Mouse (Mus musculus) cerebellum, adult 8-10 months (tissue): ENCODE measurements at regions not wholly inside any gene's neighbourhood (a gene's known extent, or its start where the extent isn't known, plus 50 kb on each side); places are given as distances from the start of the nearest gene placed in this dataset.

Experiments used
- DNase-seq: peaks from one replicate; pipeline ENCODE4 v3.0.0; 2022

GRCm38 (mm10) chr3:103464729-103465128, 110.3 kb upstream of the Syt6 start:
- no peak for DNase-seq

GRCm38 (mm10) chr3:103465132-103465690, 109.8 kb upstream of the Syt6 start:
- no peak for DNase-seq

GRCm38 (mm10) chr3:103465948-103466347, 109.1 kb upstream of the Syt6 start:
- no peak for DNase-seq

- DNase-seq, result no peak
Measured at GRCm38 (mm10) chr3:103470586-103471400, 104.2 kb upstream of the Syt6 start.

GRCm38 (mm10) chr3:103472598-103472997, 102.4 kb upstream of the Syt6 start:
- DNase-seq, result no peak

- no peak for DNase-seq
Measured at GRCm38 (mm10) chr3:103473336-103473735, 101.7 kb upstream of the Syt6 start.

GRCm38 (mm10) chr3:103479845-103480543, 95.0 kb upstream of the Syt6 start:
- no peak for DNase-seq

GRCm38 (mm10) chr3:103480676-103481075, 94.4 kb upstream of the Syt6 start:
- DNase-seq, result no peak

- DNase-seq, result peak; percentile 87
Measured at GRCm38 (mm10) chr3:103483316-103483715, 91.7 kb upstream of the Syt6 start.

GRCm38 (mm10) chr3:103483762-103484161, 91.3 kb upstream of the Syt6 start:
- DNase-seq, result peak; percentile 48

- no peak for DNase-seq
Measured at GRCm38 (mm10) chr3:103489786-103490185, 85.2 kb upstream of the Syt6 start.

GRCm38 (mm10) chr3:103490966-103491365, 84.1 kb upstream of the Syt6 start:
- DNase-seq, result no peak

GRCm38 (mm10) chr3:103492211-103492610, 82.8 kb upstream of the Syt6 start:
- no peak for DNase-seq

GRCm38 (mm10) chr3:103493623-103494022, 81.4 kb upstream of the Syt6 start:
- no peak for DNase-seq

- no peak for DNase-seq
Measured at GRCm38 (mm10) chr3:103494043-103494442, 81.0 kb upstream of the Syt6 start.

- no peak for DNase-seq
Measured at GRCm38 (mm10) chr3:103496083-103496482, 78.9 kb upstream of the Syt6 start.

GRCm38 (mm10) chr3:103496683-103497082, 78.3 kb upstream of the Syt6 start:
- no peak for DNase-seq

- DNase-seq, result no peak
Measured at GRCm38 (mm10) chr3:103497696-103498095, 77.3 kb upstream of the Syt6 start.

- no peak for DNase-seq
Measured at GRCm38 (mm10) chr3:103498458-103498857, 76.6 kb upstream of the Syt6 start.

GRCm38 (mm10) chr3:103499801-103500200, 75.2 kb upstream of the Syt6 start:
- no peak for DNase-seq

- no peak for DNase-seq
Measured at GRCm38 (mm10) chr3:103500366-103500765, 74.7 kb upstream of the Syt6 start.

- DNase-seq, result no peak
Measured at GRCm38 (mm10) chr3:103504160-103504559, 70.9 kb upstream of the Syt6 start.

- no peak for DNase-seq
Measured at GRCm38 (mm10) chr3:103513411-103513810, 61.6 kb upstream of the Syt6 start.

- DNase-seq, result no peak
Measured at GRCm38 (mm10) chr3:103514061-103514460, 61.0 kb upstream of the Syt6 start.
